Mouse (Mus musculus): ENCODE results near the gene Prph.

- TF ChIP-seq CTCF (IDR thresholded peaks at IDR 0.05; ENCODE audit: borderline replicate concordance, insufficient read depth, low read depth, low read length) (no peak), POLR2A (IDR thresholded peaks at IDR 0.05; ENCODE audit: borderline replicate concordance, insufficient read depth, low read length) (no peak)
Observed at GRCm38 (mm10) chr15:99042334-99042733, 12.6 kb upstream of the Prph start.

Data from cerebellum, adult 2 months (tissue).